Mouse (Mus musculus) embryonic facial prominence, embryonic 12.5 days (tissue): ENCODE measurements around the gene Impg2. TPM values are rescaled to one million over a fixed set of nuclear protein-coding genes. Genes with fewer than 3 reads are reported as not detected.

Experiments used
- ATAC-seq: fragments of 200-750 bp; cut with Nextera tagmentation; 2 replicates; pipeline ENCODE4 v1.8.0; 2017; ENCODE audit not compliant: insufficient number of reproducible peaks, insufficient read depth, low FRiP score, low TSS enrichment
- H3K27ac ChIP-seq: fragments of 300-500 bp; sonication (generic); 2 replicates; pipeline ENCODE4 v1.5.1; 2016; ENCODE audit warnings: mild to moderate bottlenecking
- H3K27me3 ChIP-seq: fragments of 300-500 bp; sonication (generic); 2 replicates; pipeline ENCODE4 v1.6.1; 2016; ENCODE audit warnings: mild to moderate bottlenecking, moderate library complexity
- H3K36me3 ChIP-seq: fragments of 300-500 bp; sonication (generic); 2 replicates; pipeline ENCODE4 v1.6.1; 2016; ENCODE audit warnings: mild to moderate bottlenecking
- H3K4me1 ChIP-seq: fragments of 300-500 bp; sonication (generic); 2 replicates; pipeline ENCODE4 v1.6.1; 2016
- H3K4me2 ChIP-seq: fragments of 300-500 bp; sonication (generic); replicated peaks from 2 replicates; pipeline ENCODE4 v1.6.1; 2016; ENCODE audit warnings: mild to moderate bottlenecking, moderate library complexity
- H3K4me3 ChIP-seq: fragments of 300-500 bp; sonication (generic); 2 replicates; pipeline ENCODE4 v1.5.1; 2016; ENCODE audit warnings: mild to moderate bottlenecking
- H3K9ac ChIP-seq: fragments of 300-500 bp; sonication (generic); 2 replicates; pipeline ENCODE4 v1.6.1; 2016; ENCODE audit warnings: mild to moderate bottlenecking, moderate library complexity
- H3K9me3 ChIP-seq: fragments of 300-500 bp; sonication (generic); 2 replicates; pipeline ENCODE4 v1.6.1; 2016; ENCODE audit warnings: mild to moderate bottlenecking, moderate library complexity
- WGBS: fragments of 180-500 bp; shearing (Covaris S2); methylation state at CpG from one replicate; pipeline ENCODE4 v1.1.7; 2016; 5-methylcytosine and 5-hydroxymethylcytosine counted together
- polyA plus RNA-seq: library from polyadenylated mRNA; unstranded; fragments of >200 nt; fragmentation: Nextera tagmentation; extraction: Ambion mirVana; gene quantifications from 2 replicates; pipeline ENCODE4 v1.2.1, GENCODE M21; 2016

Gene Impg2
- polyA plus RNA-seq, 1 experiment from 2014 or later = 0.19 TPM

DNA sequence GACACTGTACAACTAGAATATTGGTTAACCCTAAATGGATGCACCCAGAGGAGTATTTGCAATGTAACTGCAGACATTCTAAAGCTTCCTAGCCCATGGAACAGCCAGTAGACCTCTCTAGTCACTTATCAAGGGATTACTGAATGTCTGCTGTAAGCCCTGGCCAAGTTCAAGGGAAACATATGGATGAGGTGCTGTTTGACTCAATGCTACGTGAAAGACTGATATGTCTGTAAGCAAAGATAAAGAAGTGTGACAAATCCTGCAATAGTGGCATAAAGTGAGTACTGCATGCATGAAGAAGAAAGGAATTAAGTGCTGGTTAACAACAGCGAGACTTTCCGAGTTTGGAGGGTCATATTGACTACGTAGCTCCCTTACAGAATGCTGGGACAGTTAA, 100.1 kb downstream of the Impg2 start:
- no peak for ATAC-seq
- H3K9ac ChIP-seq = no peak overlapping the region
- no peak overlapping the region for H3K4me2 ChIP-seq
- 88% methylated on average over 4 of the region's 4 CpGs for WGBS
- no peaks in the 10 kb centered on the region for H3K36me3 ChIP-seq
- no peaks in the 10 kb centered on the region for H3K27me3 ChIP-seq
- no peaks in the 10 kb centered on the region for H3K9me3 ChIP-seq
- no peak overlapping the region for H3K4me3 ChIP-seq
- H3K27ac ChIP-seq = no peak overlapping the region
- H3K4me1 ChIP-seq = no peaks in the 10 kb centered on the region

DNA sequence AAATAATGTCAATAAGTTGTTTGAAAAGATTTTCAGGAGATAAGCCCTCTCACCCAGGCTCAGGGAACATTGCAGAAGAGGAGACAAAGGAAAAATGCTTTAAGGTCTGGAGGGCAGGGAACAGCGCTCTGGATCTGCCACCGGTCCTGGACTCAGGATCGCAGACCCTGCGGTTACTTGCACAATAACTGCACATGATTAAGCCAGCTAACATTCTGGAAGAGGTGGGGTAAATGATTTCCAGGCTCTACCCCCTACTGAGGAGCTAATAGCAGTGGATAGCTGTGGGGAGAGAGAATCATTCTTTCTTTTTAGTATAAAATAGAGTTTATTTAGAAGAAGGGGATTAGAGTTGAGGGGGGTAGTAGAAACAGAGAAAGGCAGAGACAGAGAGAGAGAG, 103.5 kb downstream of the Impg2 start:
- H3K27me3 ChIP-seq = no peaks in the 10 kb centered on the region
- H3K4me2 ChIP-seq = no peak overlapping the region
- WGBS = 51% methylated on average over 4 of the region's 4 CpGs
- H3K4me1 ChIP-seq = no peaks in the 10 kb centered on the region
- no peaks in the 10 kb centered on the region for H3K36me3 ChIP-seq
- no peak for ATAC-seq
- no peak overlapping the region for H3K27ac ChIP-seq
- H3K4me3 ChIP-seq = no peak overlapping the region
- H3K9me3 ChIP-seq = no peaks in the 10 kb centered on the region
- no peak overlapping the region for H3K9ac ChIP-seq

DNA sequence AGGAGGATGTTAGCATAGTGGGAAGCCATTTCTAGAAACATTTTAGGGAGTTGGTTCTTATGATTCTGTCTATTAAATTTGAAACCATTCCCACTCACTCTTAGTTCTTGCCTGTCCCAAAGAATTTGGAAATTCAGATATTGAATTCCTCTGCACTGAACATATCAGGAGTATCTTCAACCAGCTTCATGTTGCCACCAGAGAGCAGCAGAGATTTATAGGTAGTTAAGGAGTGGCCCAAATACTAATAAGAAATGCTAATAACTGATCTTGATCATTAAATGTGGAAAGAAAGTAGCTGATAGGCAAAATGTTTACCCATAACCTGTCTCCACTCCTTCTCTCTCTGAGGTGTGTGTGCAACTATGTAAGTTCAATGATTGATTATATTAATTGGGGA, 107.2 kb downstream of the Impg2 start:
- no peaks in the 10 kb centered on the region for H3K9me3 ChIP-seq
- H3K4me3 ChIP-seq = no peak overlapping the region
- no peaks in the 10 kb centered on the region for H3K27me3 ChIP-seq
- H3K36me3 ChIP-seq = no peaks in the 10 kb centered on the region
- ATAC-seq = no peak
- H3K27ac ChIP-seq = no peak overlapping the region
- H3K4me1 ChIP-seq = no peaks in the 10 kb centered on the region
- no peak overlapping the region for H3K9ac ChIP-seq
- no peak overlapping the region for H3K4me2 ChIP-seq

Other genes with a start within 250 kb of the Impg2 start
- gene Rpl24, start 238.0 kb upstream of the Impg2 start, polyA plus RNA-seq = 795 and 800 TPM in 2 replicates
- 22.6 and 23.3 TPM in 2 replicates for gene Zbtb11, start 230.4 kb upstream of the Impg2 start, polyA plus RNA-seq
- 263 and 281 TPM in 2 replicates for gene Pcnp, start 174.6 kb upstream of the Impg2 start, polyA plus RNA-seq
- gene Trmt10c, start 166.5 kb upstream of the Impg2 start, polyA plus RNA-seq = 28.5 and 31.5 TPM in 2 replicates
- gene Senp7, start 156.0 kb upstream of the Impg2 start, polyA plus RNA-seq = 45.0 and 45.4 TPM in 2 replicates